Mouse (Mus musculus): ENCODE measurements around the gene Pitx2. TPM values are rescaled to one million over a fixed set of nuclear protein-coding genes. Genes with fewer than 3 reads are reported as not detected.

The Pitx2 gene
- polyA plus RNA-seq, 1 experiment from 2014 or later = 29.0 TPM

- no peak overlapping the region for H3K27ac ChIP-seq (ENCODE audit: low read length)
- H3K4me1 ChIP-seq (ENCODE audit: control insufficient read depth, insufficient read depth, low read length) = no peaks in the 10 kb centered on the region
- H3K27me3 ChIP-seq (ENCODE audit: control insufficient read depth, insufficient read depth, low read depth, low read length) = peaks cover 51% of the 10 kb centered on the region
- no peaks in the 10 kb centered on the region for H3K36me3 ChIP-seq (ENCODE audit: control insufficient read depth, insufficient read depth, low read length)
- no peak overlapping the region for H3K4me2 ChIP-seq (ENCODE audit: low read length)
- no peaks in the 10 kb centered on the region for H3K9me3 ChIP-seq (replicated peaks; ENCODE audit: control insufficient read depth, low read length, poor library complexity, severe bottlenecking)
- no peak overlapping the region for H3K4me3 ChIP-seq (ENCODE audit: low read depth, low read length)
- no peak overlapping the region for H3K9ac ChIP-seq (ENCODE audit: low read depth, low read length)
- no peak for ATAC-seq
- WGBS = under 1% methylated on average over 40 of the region's 40 CpGs
Observed at GRCm38 (mm10) chr3:129224806-129225576, 25.3 kb downstream of the Pitx2 start.

- no peak overlapping the region for H3K27ac ChIP-seq (ENCODE audit: low read length)
- no peak overlapping the region for H3K4me3 ChIP-seq (ENCODE audit: low read depth, low read length)
- H3K9me3 ChIP-seq (replicated peaks; ENCODE audit: control insufficient read depth, low read length, poor library complexity, severe bottlenecking) = no peaks in the 10 kb centered on the region
- 0 out of 2 replicates have a peak, but pooled peaks have one; percentile 23 for ATAC-seq
- H3K36me3 ChIP-seq (ENCODE audit: control insufficient read depth, insufficient read depth, low read length) = no peaks in the 10 kb centered on the region
- no peaks in the 10 kb centered on the region for H3K4me1 ChIP-seq (ENCODE audit: control insufficient read depth, insufficient read depth, low read length)
- no peak overlapping the region for H3K9ac ChIP-seq (ENCODE audit: low read depth, low read length)
- 1% methylated on average over 13 of the region's 13 CpGs for WGBS
- H3K27me3 ChIP-seq (ENCODE audit: control insufficient read depth, insufficient read depth, low read depth, low read length) = peaks cover 49% of the 10 kb centered on the region
- H3K4me2 ChIP-seq (ENCODE audit: low read length) = no peak overlapping the region
Observed at GRCm38 (mm10) chr3:129225577-129226289, 26.1 kb downstream of the Pitx2 start.

GRCm38 (mm10) chr3:129226681-129227080, 27.0 kb downstream of the Pitx2 start:
- Histone ChIP-seq H3K9ac (ENCODE audit: low read depth, low read length) (no peak overlapping the region), H3K27ac (ENCODE audit: low read length) (no peak overlapping the region), H3K36me3 (ENCODE audit: control insufficient read depth, insufficient read depth, low read length) (no peaks in the 10 kb centered on the region), H3K9me3 (replicated peaks; ENCODE audit: control insufficient read depth, low read length, poor library complexity, severe bottlenecking) (no peaks in the 10 kb centered on the region), H3K4me2 (ENCODE audit: low read length) (no peak overlapping the region), H3K4me1 (ENCODE audit: control insufficient read depth, insufficient read depth, low read length) (no peaks in the 10 kb centered on the region), H3K27me3 (ENCODE audit: control insufficient read depth, insufficient read depth, low read depth, low read length) (peaks cover 42% of the 10 kb centered on the region), H3K4me3 (ENCODE audit: low read depth, low read length) (no peak overlapping the region)
- no peak for ATAC-seq
- WGBS = 0% methylated on average over 6 of the region's 6 CpGs

- Histone ChIP-seq H3K4me2 (ENCODE audit: low read length) (no peak overlapping the region), H3K36me3 (ENCODE audit: control insufficient read depth, insufficient read depth, low read length) (no peaks in the 10 kb centered on the region), H3K9ac (ENCODE audit: low read depth, low read length) (no peak overlapping the region), H3K9me3 (replicated peaks; ENCODE audit: control insufficient read depth, low read length, poor library complexity, severe bottlenecking) (no peaks in the 10 kb centered on the region), H3K4me3 (ENCODE audit: low read depth, low read length) (no peak overlapping the region), H3K4me1 (ENCODE audit: control insufficient read depth, insufficient read depth, low read length) (no peaks in the 10 kb centered on the region), H3K27me3 (ENCODE audit: control insufficient read depth, insufficient read depth, low read depth, low read length) (peaks cover 37% of the 10 kb centered on the region), H3K27ac (ENCODE audit: low read length) (no peak overlapping the region)
- WGBS = 5% methylated on average over 5 of the region's 5 CpGs
- ATAC-seq = no peak
Observed at GRCm38 (mm10) chr3:129227331-129227730, 27.7 kb downstream of the Pitx2 start.

- H3K27ac ChIP-seq (ENCODE audit: low read length) = no peak overlapping the region
- no peaks in the 10 kb centered on the region for H3K27me3 ChIP-seq (ENCODE audit: control insufficient read depth, insufficient read depth, low read depth, low read length)
- H3K9me3 ChIP-seq (replicated peaks; ENCODE audit: control insufficient read depth, low read length, poor library complexity, severe bottlenecking) = no peaks in the 10 kb centered on the region
- WGBS = 84% methylated on average over 1 of the region's 1 CpGs
- H3K4me2 ChIP-seq (ENCODE audit: low read length) = no peak overlapping the region
- H3K36me3 ChIP-seq (ENCODE audit: control insufficient read depth, insufficient read depth, low read length) = no peaks in the 10 kb centered on the region
- H3K4me1 ChIP-seq (ENCODE audit: control insufficient read depth, insufficient read depth, low read length) = no peaks in the 10 kb centered on the region
- H3K4me3 ChIP-seq (ENCODE audit: low read depth, low read length) = no peak overlapping the region
- H3K9ac ChIP-seq (ENCODE audit: low read depth, low read length) = no peak overlapping the region
- no peak; the same call in 1 of the 2 replicates for ATAC-seq
Observed at GRCm38 (mm10) chr3:129238010-129238409, 38.3 kb downstream of the Pitx2 start.

GRCm38 (mm10) chr3:129238664-129239258, 39.1 kb downstream of the Pitx2 start:
- H3K27me3 ChIP-seq (ENCODE audit: control insufficient read depth, insufficient read depth, low read depth, low read length) = no peaks in the 10 kb centered on the region
- no peak overlapping the region for H3K4me2 ChIP-seq (ENCODE audit: low read length)
- no peaks in the 10 kb centered on the region for H3K9me3 ChIP-seq (replicated peaks; ENCODE audit: control insufficient read depth, low read length, poor library complexity, severe bottlenecking)
- H3K4me3 ChIP-seq (ENCODE audit: low read depth, low read length) = no peak overlapping the region
- H3K9ac ChIP-seq (ENCODE audit: low read depth, low read length) = no peak overlapping the region
- no peak overlapping the region for H3K27ac ChIP-seq (ENCODE audit: low read length)
- no peaks in the 10 kb centered on the region for H3K4me1 ChIP-seq (ENCODE audit: control insufficient read depth, insufficient read depth, low read length)
- ATAC-seq = no peak
- H3K36me3 ChIP-seq (ENCODE audit: control insufficient read depth, insufficient read depth, low read length) = no peaks in the 10 kb centered on the region
- WGBS = 27% methylated on average over 13 of the region's 13 CpGs

GRCm38 (mm10) chr3:129250997-129251396, 51.3 kb downstream of the Pitx2 start:
- H3K4me2 ChIP-seq (ENCODE audit: low read length) = no peak overlapping the region
- no peak overlapping the region for H3K9ac ChIP-seq (ENCODE audit: low read depth, low read length)
- H3K27ac ChIP-seq (ENCODE audit: low read length) = no peak overlapping the region
- no peak overlapping the region for H3K4me3 ChIP-seq (ENCODE audit: low read depth, low read length)
- no peaks in the 10 kb centered on the region for H3K9me3 ChIP-seq (replicated peaks; ENCODE audit: control insufficient read depth, low read length, poor library complexity, severe bottlenecking)
- WGBS = 83% methylated on average over 9 of the region's 9 CpGs
- no peak for ATAC-seq
- no peaks in the 10 kb centered on the region for H3K27me3 ChIP-seq (ENCODE audit: control insufficient read depth, insufficient read depth, low read depth, low read length)
- no peaks in the 10 kb centered on the region for H3K36me3 ChIP-seq (ENCODE audit: control insufficient read depth, insufficient read depth, low read length)
- no peaks in the 10 kb centered on the region for H3K4me1 ChIP-seq (ENCODE audit: control insufficient read depth, insufficient read depth, low read length)

GRCm38 (mm10) chr3:129254246-129254645, 54.6 kb downstream of the Pitx2 start:
- H3K36me3 ChIP-seq (ENCODE audit: control insufficient read depth, insufficient read depth, low read length) = no peaks in the 10 kb centered on the region
- no peak overlapping the region for H3K4me2 ChIP-seq (ENCODE audit: low read length)
- H3K4me1 ChIP-seq (ENCODE audit: control insufficient read depth, insufficient read depth, low read length) = no peaks in the 10 kb centered on the region
- no peak for ATAC-seq
- no peak overlapping the region for H3K27ac ChIP-seq (ENCODE audit: low read length)
- WGBS = 45% methylated on average over 10 of the region's 10 CpGs
- H3K9me3 ChIP-seq (replicated peaks; ENCODE audit: control insufficient read depth, low read length, poor library complexity, severe bottlenecking) = no peaks in the 10 kb centered on the region
- H3K4me3 ChIP-seq (ENCODE audit: low read depth, low read length) = no peak overlapping the region
- H3K27me3 ChIP-seq (ENCODE audit: control insufficient read depth, insufficient read depth, low read depth, low read length) = no peaks in the 10 kb centered on the region
- no peak overlapping the region for H3K9ac ChIP-seq (ENCODE audit: low read depth, low read length)

- no peaks in the 10 kb centered on the region for H3K27me3 ChIP-seq (ENCODE audit: control insufficient read depth, insufficient read depth, low read depth, low read length)
- no peak overlapping the region; the same call in 1 of the 2 replicates for H3K9ac ChIP-seq (ENCODE audit: low read depth, low read length)
- WGBS = 57% methylated on average over 19 of the region's 19 CpGs
- H3K4me3 ChIP-seq (ENCODE audit: low read depth, low read length) = peak overlapping the region; percentile 28
- no peaks in the 10 kb centered on the region for H3K4me1 ChIP-seq (ENCODE audit: control insufficient read depth, insufficient read depth, low read length)
- 0 out of 2 replicates have a peak, but pooled peaks have one; percentile 45 for ATAC-seq
- no peaks in the 10 kb centered on the region for H3K9me3 ChIP-seq (replicated peaks; ENCODE audit: control insufficient read depth, low read length, poor library complexity, severe bottlenecking)
- no peak overlapping the region for H3K27ac ChIP-seq (ENCODE audit: low read length)
- no peaks in the 10 kb centered on the region for H3K36me3 ChIP-seq (ENCODE audit: control insufficient read depth, insufficient read depth, low read length)
- peak overlapping the region; percentile 42 for H3K4me2 ChIP-seq (ENCODE audit: low read length)
Observed at GRCm38 (mm10) chr3:129256283-129256682, 56.6 kb downstream of the Pitx2 start.

Measured in midbrain, embryonic 16.5 days (tissue).